Mouse (Mus musculus) macrophage (primary cell): Measurements from ENCODE around the gene AI661453. TPM values are rescaled to one million over a fixed set of nuclear protein-coding genes. Genes with fewer than 3 reads are reported as not detected.

Experiments used
- H3K27ac ChIP-seq: fragments of 350-480 bp; formaldehyde crosslinking; 2 replicates; pipeline ENCODE4 v1.9.0; 2021
- H3K36me3 ChIP-seq: fragments of 350-480 bp; formaldehyde crosslinking; 2 replicates; pipeline ENCODE4 v1.9.0; 2021; ENCODE audit errors: inconsistent target
- H3K4me3 ChIP-seq: fragments of 350-480 bp; formaldehyde crosslinking; 2 replicates; pipeline ENCODE4 v1.9.0; 2021; ENCODE audit errors: inconsistent target
- H3K79me2 ChIP-seq: fragments of 350-480 bp; formaldehyde crosslinking; 2 replicates; pipeline ENCODE4 v1.9.0; 2021; ENCODE audit errors: inconsistent target
- whole genome bisulfite sequencing: methylation state at CpG from one replicate; pipeline ENCODE4 v1.1.7; 2026; ENCODE audit warnings: inconsistent platforms; ENCODE audit not compliant: missing documents; 5-methylcytosine and 5-hydroxymethylcytosine counted together
- polyA plus RNA-seq: library from polyadenylated mRNA; stranded (reverse); fragments of 250-400 nt; gene quantifications from 3 replicates; pipeline ENCODE4 v1.2.4, GENCODE M21; 2018; ENCODE audit warnings: inconsistent platforms

The AI661453 gene
- polyA plus RNA-seq, 1 experiment from 2014 or later: 0.55 TPM

DNA sequence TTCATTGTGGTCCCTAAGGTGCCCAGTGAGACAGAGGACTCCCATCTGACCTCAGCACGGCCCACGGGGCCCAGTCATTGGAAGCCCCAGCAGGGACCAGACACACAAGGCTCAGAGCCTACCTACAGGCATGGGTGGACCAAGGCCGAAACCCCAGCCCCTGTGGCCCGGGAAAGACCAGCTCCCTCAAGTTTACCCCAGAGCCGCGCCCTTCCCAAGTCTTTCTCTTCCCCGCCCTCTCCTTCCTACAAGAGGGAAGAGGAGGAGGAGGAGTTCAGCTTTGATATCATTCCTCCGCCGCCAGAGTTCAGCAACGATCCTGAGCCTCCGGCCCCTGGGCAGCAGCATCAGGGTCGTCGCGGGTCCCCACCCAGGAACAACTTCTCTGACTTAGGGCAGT is 31.6 kb downstream of the AI661453 start:
- no peak overlapping the region for H3K4me3 ChIP-seq
- no peaks in the 10 kb centered on the region for H3K36me3 ChIP-seq
- WGBS: 86% methylated on average over 13 of the region's 14 CpGs
- H3K79me2 ChIP-seq: no peaks in the 10 kb centered on the region
- no peak overlapping the region for H3K27ac ChIP-seq

DNA sequence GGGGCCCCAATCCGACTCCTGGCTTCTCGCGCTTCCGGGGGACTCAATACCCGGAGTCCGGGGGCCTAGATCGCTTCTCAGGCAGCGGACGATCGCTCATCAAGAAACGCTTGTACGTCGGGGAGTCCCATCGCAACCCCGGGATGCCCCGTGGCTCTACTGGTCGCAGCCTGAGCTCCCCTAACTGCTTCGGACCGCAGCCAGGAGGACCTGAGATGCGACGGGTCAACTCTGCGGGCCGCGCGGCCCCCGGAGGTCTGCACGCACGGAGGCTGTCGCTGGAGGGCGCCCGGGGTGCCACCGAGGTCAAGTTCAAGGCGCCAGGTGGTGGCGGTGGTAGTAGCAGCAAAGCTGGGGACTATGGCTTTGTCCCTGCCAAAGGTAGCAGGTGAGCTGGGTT is 32.1 kb downstream of the AI661453 start:
- Histone ChIP-seq H3K79me2 (no peaks in the 10 kb centered on the region), H3K27ac (no peak overlapping the region), H3K4me3 (no peak overlapping the region), H3K36me3 (no peaks in the 10 kb centered on the region)
- 68% methylated on average over 30 of the region's 34 CpGs for WGBS

DNA sequence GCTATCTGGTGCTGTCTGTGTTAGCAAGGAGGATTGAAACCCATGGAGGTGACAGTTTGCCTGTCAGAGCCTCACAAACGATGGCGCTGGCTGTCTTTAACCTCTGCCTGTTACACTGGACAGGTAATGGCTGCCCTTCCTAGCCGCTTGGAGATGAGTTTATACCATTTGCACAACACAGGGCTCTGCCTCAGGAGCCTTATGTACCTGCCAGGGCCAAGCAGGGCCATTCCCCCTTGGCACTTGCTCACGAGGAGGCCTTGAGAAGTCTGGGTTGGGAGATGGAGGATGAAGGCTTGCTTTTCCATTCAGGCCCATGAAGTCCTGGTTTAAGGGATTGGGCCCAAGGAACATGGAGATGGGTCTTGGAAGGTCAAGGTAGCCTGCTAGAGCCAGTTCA is 33.2 kb downstream of the AI661453 start:
- H3K27ac ChIP-seq: no peak overlapping the region
- WGBS: 90% methylated on average over 4 of the region's 4 CpGs
- no peak overlapping the region for H3K4me3 ChIP-seq
- H3K36me3 ChIP-seq: no peaks in the 10 kb centered on the region
- H3K79me2 ChIP-seq: no peaks in the 10 kb centered on the region

DNA sequence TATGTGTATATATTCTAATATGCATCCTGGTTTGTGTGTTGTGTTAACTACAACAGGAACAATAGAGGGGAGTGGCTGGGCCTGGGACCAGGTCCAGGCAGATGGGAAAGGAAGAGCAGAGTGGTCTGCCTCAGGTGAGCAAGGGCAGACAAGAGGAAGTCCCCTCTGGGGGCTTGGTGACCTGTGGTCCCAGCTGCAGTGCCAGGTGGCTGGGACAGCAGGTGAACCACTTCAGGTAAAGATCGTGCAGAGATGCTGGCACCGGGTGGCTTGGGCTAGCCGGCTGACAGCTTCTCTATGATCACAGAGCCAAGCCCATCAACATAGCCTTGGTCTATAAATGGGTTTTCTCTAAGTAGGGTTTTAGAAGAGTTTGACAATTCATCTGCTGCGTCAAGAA is 33.7 kb downstream of the AI661453 start:
- Histone ChIP-seq H3K27ac (no peak overlapping the region), H3K36me3 (no peaks in the 10 kb centered on the region), H3K4me3 (no peak overlapping the region), H3K79me2 (no peaks in the 10 kb centered on the region)
- WGBS: 92% methylated on average over 4 of the region's 4 CpGs

- 92% methylated on average over 5 of the region's 5 CpGs for WGBS
These were observed 34.3 kb downstream of the AI661453 start for GRCm38 (mm10) chr17:47470686-47471085.

DNA sequence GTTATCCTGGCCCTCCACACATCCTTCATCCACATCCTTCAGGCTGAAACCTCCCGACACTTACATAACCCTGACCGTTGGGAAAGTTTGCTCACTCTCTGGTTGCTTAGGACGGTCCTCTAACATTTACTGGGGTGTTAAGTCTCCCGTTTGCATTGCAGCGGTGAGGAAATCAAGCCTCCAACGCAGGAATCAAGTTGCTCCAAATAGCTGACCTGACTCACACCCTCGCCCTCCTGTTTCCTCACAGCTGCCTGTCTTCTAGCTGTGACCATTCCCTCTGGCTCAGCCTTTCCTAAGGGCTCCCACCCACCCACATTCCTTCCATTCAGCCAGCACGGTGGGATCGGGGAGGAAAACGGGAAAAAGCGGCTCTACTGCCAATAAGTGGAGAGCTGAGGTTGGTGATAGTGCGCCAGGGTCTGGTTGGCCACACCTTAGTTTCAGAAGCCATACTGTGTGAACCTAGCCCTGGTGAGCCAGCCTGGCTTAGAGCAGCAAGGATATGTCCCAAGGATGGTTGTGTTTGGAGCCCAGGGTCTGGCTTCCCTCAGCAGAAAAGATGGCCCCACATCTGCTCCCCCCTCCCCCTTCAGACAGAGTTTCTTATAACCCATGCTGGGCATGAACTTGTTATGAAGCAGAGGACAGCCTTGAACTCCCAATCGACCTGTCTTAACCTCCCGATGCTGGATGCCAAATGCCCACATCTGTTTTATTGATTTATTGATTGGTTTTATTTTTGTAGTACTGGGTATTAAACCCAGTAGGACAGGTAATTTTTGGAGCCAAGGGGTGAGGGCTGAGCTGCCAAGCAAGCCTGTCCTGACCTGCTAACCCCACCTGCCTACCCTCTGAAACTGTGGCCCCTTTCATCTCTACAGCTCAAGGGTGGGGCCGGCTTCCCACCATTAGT is 36.3 kb downstream of the AI661453 start:
- H3K27ac ChIP-seq: no peak overlapping the region
- WGBS: 79% methylated on average over 15 of the region's 15 CpGs

More at GRCm38 (mm10) chr17:47470686-47471085, 34.3 kb downstream of the AI661453 start:
- Histone ChIP-seq H3K36me3 (no peaks in the 10 kb centered on the region), H3K4me3 (no peak overlapping the region), H3K27ac (no peak overlapping the region), H3K79me2 (no peaks in the 10 kb centered on the region)

DNA sequence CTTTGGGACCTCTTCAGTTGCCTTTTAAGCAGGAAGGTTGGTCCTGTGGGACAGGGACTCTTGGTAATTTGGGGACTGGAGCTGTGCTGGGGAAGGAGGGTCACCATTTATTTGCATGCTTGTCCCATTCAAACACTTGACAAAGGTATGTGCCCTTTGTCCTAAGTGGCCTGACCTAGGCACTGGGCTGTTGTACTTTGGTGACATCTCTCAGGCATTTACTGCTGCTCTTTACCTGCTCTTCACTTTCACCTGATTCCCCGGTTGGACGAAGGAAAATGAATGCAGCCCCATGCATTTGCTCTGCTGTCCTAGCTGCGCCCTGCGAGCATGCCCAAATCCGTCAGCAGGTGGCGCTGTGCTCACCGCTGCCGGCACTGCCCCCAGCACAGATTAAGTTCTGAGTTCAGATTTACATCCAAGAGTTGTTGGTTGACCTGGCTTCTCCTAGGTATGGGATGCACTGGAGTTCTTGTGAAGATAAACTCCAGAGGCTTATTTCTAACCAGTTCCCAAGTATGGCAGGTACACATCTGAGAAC is 37.1 kb downstream of the AI661453 start:
- WGBS: 10% methylated on average over 8 of the region's 8 CpGs
- no peaks in the 10 kb centered on the region for H3K36me3 ChIP-seq
- no peak overlapping the region for H3K4me3 ChIP-seq
- H3K27ac ChIP-seq: no peak overlapping the region
- H3K79me2 ChIP-seq: no peaks in the 10 kb centered on the region

More for the DNA sequence above, 36.3 kb downstream of the AI661453 start:
- Histone ChIP-seq H3K36me3 (no peaks in the 10 kb centered on the region), H3K4me3 (no peak overlapping the region), H3K79me2 (no peaks in the 10 kb centered on the region)

DNA sequence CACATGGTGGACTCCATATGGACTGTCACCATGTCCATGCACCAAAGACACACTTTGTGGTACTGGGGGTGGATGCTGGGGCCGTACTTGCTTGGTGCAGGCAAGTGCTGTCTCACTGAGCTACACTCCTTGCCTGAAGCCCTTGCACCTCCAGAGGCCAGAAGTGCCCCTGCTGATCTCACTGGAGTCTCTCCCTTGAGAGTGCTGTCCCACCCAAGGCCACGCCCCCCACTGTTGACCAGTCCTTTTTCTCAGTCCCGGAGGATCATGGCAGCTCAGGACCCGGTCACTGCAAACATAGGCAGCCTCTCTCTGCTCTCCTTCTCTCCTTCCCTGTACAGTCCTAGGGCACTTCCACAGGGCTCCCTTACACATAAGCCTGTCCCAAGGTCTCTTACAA is 37.8 kb downstream of the AI661453 start:
- no peak overlapping the region for H3K27ac ChIP-seq
- no peak overlapping the region for H3K4me3 ChIP-seq
- H3K79me2 ChIP-seq: no peaks in the 10 kb centered on the region
- H3K36me3 ChIP-seq: no peaks in the 10 kb centered on the region
- 87% methylated on average over 4 of the region's 4 CpGs for WGBS

GRCm38 (mm10) chr17:47475181-47475580 is 38.8 kb downstream of the AI661453 start:
- Histone ChIP-seq H3K36me3 (no peaks in the 10 kb centered on the region), H3K79me2 (no peaks in the 10 kb centered on the region), H3K27ac (no peak overlapping the region), H3K4me3 (no peak overlapping the region)
- 89% methylated on average over 4 of the region's 4 CpGs for WGBS

DNA sequence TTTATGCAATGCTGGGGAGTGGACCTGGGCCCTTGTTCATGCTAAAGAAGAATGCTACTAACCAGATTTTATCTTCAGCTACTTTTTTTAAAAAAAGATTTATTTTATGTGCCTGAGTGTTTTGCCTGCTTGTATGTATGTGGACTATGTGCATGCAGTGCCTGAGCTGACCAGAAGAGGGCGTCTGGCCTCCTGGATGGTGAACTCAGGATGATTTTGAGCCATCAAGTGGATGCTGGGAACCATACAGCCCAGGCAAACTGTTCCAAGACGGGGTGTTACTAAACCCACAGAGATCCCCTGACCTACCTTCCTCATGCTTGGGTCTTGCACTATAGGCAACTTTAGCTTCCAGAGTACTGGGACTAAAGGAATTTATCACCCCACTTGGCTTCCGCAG is 39.3 kb downstream of the AI661453 start:
- Histone ChIP-seq H3K79me2 (no peaks in the 10 kb centered on the region), H3K27ac (no peak overlapping the region), H3K36me3 (no peaks in the 10 kb centered on the region), H3K4me3 (no peak overlapping the region)
- WGBS: 62% methylated on average over 3 of the region's 3 CpGs

GRCm38 (mm10) chr17:47479887-47480286 is 43.5 kb downstream of the AI661453 start:
- Histone ChIP-seq H3K36me3 (no peaks in the 10 kb centered on the region), H3K4me3 (no peak overlapping the region), H3K79me2 (no peaks in the 10 kb centered on the region), H3K27ac (no peak overlapping the region)
- WGBS: 72% methylated on average over 3 of the region's 3 CpGs

- Histone ChIP-seq H3K79me2 (no peaks in the 10 kb centered on the region), H3K27ac (no peak overlapping the region), H3K4me3 (no peak overlapping the region), H3K36me3 (no peaks in the 10 kb centered on the region)
- WGBS: 55% methylated on average over 2 of the region's 2 CpGs
These were observed 46.0 kb downstream of the AI661453 start for GRCm38 (mm10) chr17:47482401-47482800.

DNA sequence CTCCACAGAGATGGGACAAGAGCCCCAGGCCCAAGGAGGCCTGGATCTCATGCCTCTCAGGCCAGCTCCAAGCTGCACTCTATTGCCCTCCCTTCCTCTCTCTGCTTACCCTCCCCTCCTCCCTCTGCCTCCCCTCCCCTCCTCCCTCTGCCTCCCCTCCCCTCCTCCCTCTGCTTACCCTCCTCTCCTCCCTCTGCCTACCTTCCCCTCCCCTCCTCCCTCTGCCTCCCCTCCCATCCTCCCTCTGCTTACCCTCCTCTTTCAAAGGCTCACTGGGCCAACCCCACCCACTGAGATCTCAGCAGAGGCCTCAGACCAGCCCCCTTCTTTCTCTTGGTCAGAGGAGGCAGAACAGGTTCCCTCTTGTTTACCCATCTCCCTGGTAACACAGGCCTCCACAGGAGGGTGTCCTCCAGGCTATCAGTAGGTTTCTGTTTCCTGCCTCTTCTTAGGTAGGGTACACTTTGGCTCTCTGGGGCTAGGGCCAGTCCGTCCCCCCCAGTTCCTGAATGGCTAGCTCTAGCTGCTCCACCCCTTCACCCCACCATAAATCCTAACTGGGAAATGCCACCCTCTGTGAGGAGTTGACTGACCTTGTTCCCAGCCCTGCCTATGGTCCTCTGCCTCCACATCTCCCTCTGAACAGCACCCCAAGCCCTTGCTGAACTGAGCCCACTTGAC is 48.0 kb downstream of the AI661453 start:
- H3K36me3 ChIP-seq: peaks cover 12% of the 10 kb centered on the region
- 55% methylated on average over 1 of the region's 1 CpGs for WGBS
- no peak overlapping the region for H3K27ac ChIP-seq
- no peaks in the 10 kb centered on the region for H3K79me2 ChIP-seq
- H3K4me3 ChIP-seq: no peak overlapping the region

- WGBS: 35% methylated on average over 3 of the region's 3 CpGs
- no peak overlapping the region for H3K27ac ChIP-seq
- H3K4me3 ChIP-seq: no peak overlapping the region
- H3K79me2 ChIP-seq: no peaks in the 10 kb centered on the region
- H3K36me3 ChIP-seq: peaks cover 19% of the 10 kb centered on the region
These were observed 48.6 kb downstream of the AI661453 start for GRCm38 (mm10) chr17:47484993-47485392.

DNA sequence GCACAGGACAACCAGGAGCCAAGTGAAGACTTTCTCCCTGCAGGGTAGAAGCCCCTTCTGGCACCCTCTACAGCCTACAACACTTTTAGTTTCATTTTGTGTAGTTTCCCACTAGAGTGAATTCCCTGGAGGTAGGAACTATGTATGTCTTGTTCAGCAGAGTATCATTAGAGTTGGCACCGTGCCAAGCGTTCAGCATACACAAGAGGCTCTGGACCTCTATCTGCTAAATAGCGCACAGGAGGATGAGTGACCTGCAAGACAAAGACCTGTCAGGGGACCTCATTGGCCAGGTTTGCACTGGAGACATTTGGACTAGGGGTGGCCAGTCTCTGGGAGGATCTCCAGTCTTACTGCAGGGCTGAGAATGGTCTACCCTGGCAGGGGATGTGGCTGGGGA is 49.4 kb downstream of the AI661453 start:
- Histone ChIP-seq H3K27ac (no peak overlapping the region), H3K4me3 (no peak overlapping the region), H3K79me2 (no peaks in the 10 kb centered on the region), H3K36me3 (peaks cover 27% of the 10 kb centered on the region)
- 87% methylated on average over 3 of the region's 3 CpGs for WGBS
